Mouse (Mus musculus): Measurements from ENCODE around the gene Optn. TPM values are rescaled to one million over a fixed set of nuclear protein-coding genes. Genes with fewer than 3 reads are reported as not detected.

The Optn gene
- total and polyA plus RNA-seq, 3 experiments, result 29.3 to 139 (median 65.2) TPM

DNA sequence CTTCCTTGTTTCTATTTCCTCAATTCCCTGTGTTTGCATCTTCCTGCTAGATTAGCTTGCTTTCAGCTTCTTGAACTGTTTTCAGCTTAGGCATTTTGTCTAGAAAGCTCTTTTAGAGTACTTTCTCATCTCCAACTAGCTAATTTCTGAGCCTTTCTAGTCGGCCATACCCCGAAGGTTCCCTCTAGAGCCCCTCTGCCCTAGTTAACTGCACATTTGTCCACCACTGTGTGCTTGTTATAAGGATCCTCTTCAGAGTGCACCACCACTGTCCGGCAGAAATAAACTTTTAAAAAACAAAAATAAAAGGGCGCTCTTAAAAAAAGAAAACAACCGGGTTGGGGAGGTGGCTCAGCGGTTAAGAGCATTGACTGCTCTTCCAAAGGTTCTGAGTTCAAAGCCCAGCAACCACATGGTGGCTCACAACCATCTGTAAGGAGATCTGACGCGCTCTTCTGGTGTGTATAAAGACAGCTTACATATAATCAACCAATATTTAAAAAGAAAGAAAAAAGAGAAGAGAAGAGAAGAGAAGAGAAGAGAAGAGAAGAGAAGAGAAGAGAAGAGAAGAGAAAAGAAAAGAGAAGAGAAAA, 51.9 kb downstream of the Optn start:
- ATAC-seq (ENCODE audit: extremely low read depth, insufficient number of reproducible peaks, low FRiP score, poor library complexity, severe bottlenecking) (no peak), DNase-seq (ENCODE audit: low spot score) (no peak)
- peaks cover 45% of the 10 kb centered on the region for H3K36me3 ChIP-seq (replicated peaks)
- peak overlapping the region; percentile 81 for H3K4me3 ChIP-seq (ENCODE audit: low read depth, low read length)
- TF ChIP-seq POLR2AphosphoS5 (IDR thresholded peaks at IDR 0.05; ENCODE audit: insufficient replicate concordance, low read depth, low read length) (no peak), GATA1 (IDR thresholded peaks at IDR 0.05; ENCODE audit: borderline replicate concordance, low read length) (no peak), CTCF (IDR thresholded peaks at IDR 0.05; ENCODE audit: low read depth, low read length) (no peak), TAL1 (conservative IDR thresholded peaks at IDR 0.05; ENCODE audit: low read depth, low read length) (no peak), GATA2 (IDR thresholded peaks at IDR 0.05; ENCODE audit: borderline replicate concordance, low read depth, low read length) (no peak)
- no peaks in the 10 kb centered on the region for H3K9me3 ChIP-seq (replicated peaks)
- no peaks in the 10 kb centered on the region for H3K27me3 ChIP-seq (ENCODE audit: insufficient read depth, low read length)
- peaks cover 44% of the 10 kb centered on the region for H3K4me1 ChIP-seq (ENCODE audit: insufficient read depth, low read depth, low read length)

DNA sequence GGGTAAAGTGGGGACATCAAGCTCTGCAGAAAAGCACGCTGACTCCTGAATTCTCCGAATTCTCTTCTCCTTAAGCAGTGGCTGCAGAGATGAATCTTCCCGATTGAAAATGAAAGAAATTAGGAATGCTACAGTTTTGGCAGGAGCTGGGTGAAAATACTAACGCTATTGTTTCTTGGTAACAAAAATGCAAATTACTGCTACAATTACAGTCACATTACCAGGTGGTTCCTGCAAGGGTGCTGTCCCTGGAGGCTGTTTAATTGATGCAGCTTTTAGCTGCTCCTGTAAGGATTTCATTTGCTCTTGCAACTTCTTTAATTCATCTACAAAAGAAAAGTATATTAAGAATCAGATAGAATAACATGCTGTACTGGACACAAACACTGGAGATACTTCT, 56.7 kb downstream of the Optn start:
- ATAC-seq (ENCODE audit: extremely low read depth, insufficient number of reproducible peaks, low FRiP score, poor library complexity, severe bottlenecking) (no peak), DNase-seq (ENCODE audit: low spot score) (no peak)
- peaks cover 87% of the 10 kb centered on the region for H3K36me3 ChIP-seq (replicated peaks)
- H3K27me3 ChIP-seq (ENCODE audit: insufficient read depth, low read length), result no peaks in the 10 kb centered on the region
- peaks cover 36% of the 10 kb centered on the region for H3K4me1 ChIP-seq (ENCODE audit: insufficient read depth, low read depth, low read length)
- no peak for TF ChIP-seq GATA1 (IDR thresholded peaks at IDR 0.05; ENCODE audit: borderline replicate concordance, low read length)
- TF ChIP-seq GATA2 (IDR thresholded peaks at IDR 0.05; ENCODE audit: borderline replicate concordance, low read depth, low read length), result no peak
- no peak for TF ChIP-seq CTCF (IDR thresholded peaks at IDR 0.05; ENCODE audit: low read depth, low read length)
- TF ChIP-seq TAL1 (conservative IDR thresholded peaks at IDR 0.05; ENCODE audit: low read depth, low read length), result no peak
- no peak for TF ChIP-seq POLR2AphosphoS5 (IDR thresholded peaks at IDR 0.05; ENCODE audit: insufficient replicate concordance, low read depth, low read length)
- no peaks in the 10 kb centered on the region for H3K9me3 ChIP-seq (replicated peaks)
- H3K4me3 ChIP-seq (ENCODE audit: low read depth, low read length), result no peak overlapping the region

DNA sequence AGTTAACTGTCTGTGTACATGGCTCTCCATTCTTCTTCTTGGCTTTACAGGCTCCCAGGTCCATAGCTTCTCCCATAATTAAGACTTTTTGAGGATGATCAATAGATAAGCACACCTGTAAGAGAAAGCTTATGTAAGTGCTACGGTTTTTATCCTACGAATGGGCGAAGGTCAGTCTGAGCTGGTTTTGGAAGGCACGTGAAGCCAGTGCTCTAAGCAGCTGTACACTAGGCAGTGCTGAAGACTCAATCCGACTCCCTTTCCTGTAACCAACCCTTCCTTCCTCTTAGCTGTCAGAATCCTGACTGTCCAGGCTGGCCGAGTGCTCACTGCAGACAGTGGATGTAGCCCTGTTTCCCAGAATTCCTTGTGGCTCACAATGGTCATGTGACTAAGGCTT, 62.6 kb downstream of the Optn start:
- no peak for ATAC-seq (ENCODE audit: extremely low read depth, insufficient number of reproducible peaks, low FRiP score, poor library complexity, severe bottlenecking)
- Histone ChIP-seq H3K4me1 (ENCODE audit: insufficient read depth, low read depth, low read length) (peaks cover 16% of the 10 kb centered on the region; the same call in 1 of the 2 replicates), H3K4me3 (ENCODE audit: low read depth, low read length) (no peak overlapping the region), H3K36me3 (replicated peaks) (peaks cover 98% of the 10 kb centered on the region), H3K27me3 (ENCODE audit: insufficient read depth, low read length) (no peaks in the 10 kb centered on the region), H3K9me3 (replicated peaks) (no peaks in the 10 kb centered on the region)
- no peak for DNase-seq (ENCODE audit: low spot score)
- no peak for TF ChIP-seq POLR2AphosphoS5 (IDR thresholded peaks at IDR 0.05; ENCODE audit: insufficient replicate concordance, low read depth, low read length)

DNA sequence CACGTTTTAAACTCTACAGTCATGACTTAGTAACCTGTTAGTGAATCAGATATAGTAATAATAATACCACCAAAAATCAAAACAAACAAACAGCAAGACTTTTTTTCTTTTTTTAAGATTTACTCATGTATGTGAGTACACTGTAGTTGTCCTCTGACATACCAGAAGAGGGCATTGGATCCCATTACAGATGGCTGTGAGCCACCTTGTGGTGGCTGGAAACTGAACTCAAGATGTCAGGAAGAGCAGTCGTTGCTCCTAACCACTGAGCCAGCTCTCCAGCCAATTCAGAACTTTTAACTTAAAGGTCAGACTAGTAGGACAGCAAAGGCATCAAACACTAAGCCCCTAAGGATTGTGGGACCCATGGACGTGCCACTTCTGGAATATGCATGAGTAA, 64.9 kb downstream of the Optn start:
- no peak for ATAC-seq (ENCODE audit: extremely low read depth, insufficient number of reproducible peaks, low FRiP score, poor library complexity, severe bottlenecking)
- DNase-seq (ENCODE audit: low spot score), result no peak
- H3K4me3 ChIP-seq (ENCODE audit: low read depth, low read length), result no peak overlapping the region
- H3K4me1 ChIP-seq (ENCODE audit: insufficient read depth, low read depth, low read length), result peaks cover 14% of the 10 kb centered on the region; the same call in 1 of the 2 replicates
- no peaks in the 10 kb centered on the region for H3K27me3 ChIP-seq (ENCODE audit: insufficient read depth, low read length)
- H3K36me3 ChIP-seq (replicated peaks), result peaks cover 99% of the 10 kb centered on the region
- TF ChIP-seq POLR2AphosphoS5 (IDR thresholded peaks at IDR 0.05; ENCODE audit: insufficient replicate concordance, low read depth, low read length) (no peak), GATA2 (IDR thresholded peaks at IDR 0.05; ENCODE audit: borderline replicate concordance, low read depth, low read length) (no peak), CTCF (IDR thresholded peaks at IDR 0.05; ENCODE audit: low read depth, low read length) (no peak), TAL1 (conservative IDR thresholded peaks at IDR 0.05; ENCODE audit: low read depth, low read length) (no peak), GATA1 (IDR thresholded peaks at IDR 0.05; ENCODE audit: borderline replicate concordance, low read length) (no peak)
- H3K9me3 ChIP-seq (replicated peaks), result no peaks in the 10 kb centered on the region

DNA sequence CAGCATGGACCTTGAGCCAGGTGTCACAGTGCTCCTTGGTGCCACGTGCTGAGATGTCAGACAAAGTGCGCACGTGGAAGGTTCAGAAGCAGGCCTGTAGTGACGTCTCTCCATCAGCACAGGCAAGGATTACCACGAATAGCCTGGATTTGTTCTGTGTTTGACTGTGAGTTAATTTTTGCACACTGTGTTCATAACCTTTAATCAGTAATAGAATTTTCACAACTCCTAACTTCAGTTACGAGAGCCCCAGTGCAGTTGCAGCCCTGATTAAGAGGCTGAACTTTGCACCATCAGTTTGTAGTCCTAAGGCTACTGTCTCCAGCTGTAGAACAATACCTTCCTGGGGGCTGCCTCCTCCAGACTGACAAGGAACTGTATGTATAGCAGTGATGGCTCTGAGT, 67.4 kb downstream of the Optn start:
- H3K27me3 ChIP-seq (ENCODE audit: insufficient read depth, low read length), result no peaks in the 10 kb centered on the region
- no peak for DNase-seq (ENCODE audit: low spot score)
- H3K36me3 ChIP-seq (replicated peaks), result peaks cover 99% of the 10 kb centered on the region
- no peak overlapping the region for H3K4me3 ChIP-seq (ENCODE audit: low read depth, low read length)
- H3K4me1 ChIP-seq (ENCODE audit: insufficient read depth, low read depth, low read length), result peaks cover 15% of the 10 kb centered on the region; the same call in 1 of the 2 replicates
- ATAC-seq (ENCODE audit: extremely low read depth, insufficient number of reproducible peaks, low FRiP score, poor library complexity, severe bottlenecking), result no peak
- no peak for TF ChIP-seq POLR2AphosphoS5 (IDR thresholded peaks at IDR 0.05; ENCODE audit: insufficient replicate concordance, low read depth, low read length)
- no peak for TF ChIP-seq GATA2 (IDR thresholded peaks at IDR 0.05; ENCODE audit: borderline replicate concordance, low read depth, low read length)
- TF ChIP-seq TAL1 (conservative IDR thresholded peaks at IDR 0.05; ENCODE audit: low read depth, low read length), result no peak
- no peak for TF ChIP-seq GATA1 (IDR thresholded peaks at IDR 0.05; ENCODE audit: borderline replicate concordance, low read length)
- no peak for TF ChIP-seq CTCF (IDR thresholded peaks at IDR 0.05; ENCODE audit: low read depth, low read length)
- no peaks in the 10 kb centered on the region for H3K9me3 ChIP-seq (replicated peaks)

DNA sequence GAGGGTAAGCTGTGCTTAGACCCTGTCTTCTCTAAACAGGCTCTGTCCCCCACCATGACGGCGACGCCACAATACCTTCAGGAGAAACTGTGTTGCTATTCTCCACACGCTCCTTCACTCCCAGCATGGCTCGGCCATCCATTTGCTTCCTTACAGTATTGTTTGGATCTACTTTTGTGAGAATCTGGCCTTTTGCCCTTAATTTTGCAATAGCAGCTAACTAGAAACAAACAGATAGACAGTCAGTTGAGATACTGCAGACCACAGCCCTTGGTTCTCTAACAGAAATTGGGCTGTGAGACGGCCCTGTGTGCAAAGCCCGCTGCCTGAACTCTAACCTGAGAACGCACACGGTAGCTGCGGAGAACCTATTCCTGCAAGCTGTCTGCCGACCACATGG, 68.2 kb downstream of the Optn start:
- TF ChIP-seq GATA2 (IDR thresholded peaks at IDR 0.05; ENCODE audit: borderline replicate concordance, low read depth, low read length) (no peak), CTCF (IDR thresholded peaks at IDR 0.05; ENCODE audit: low read depth, low read length) (no peak)
- no peaks in the 10 kb centered on the region for H3K9me3 ChIP-seq (replicated peaks)
- H3K27me3 ChIP-seq (ENCODE audit: insufficient read depth, low read length), result no peaks in the 10 kb centered on the region
- DNase-seq (ENCODE audit: low spot score), result no peak
- H3K4me3 ChIP-seq (ENCODE audit: low read depth, low read length), result no peak overlapping the region
- peaks cover 20% of the 10 kb centered on the region for H3K4me1 ChIP-seq (ENCODE audit: insufficient read depth, low read depth, low read length)
- no peak for ATAC-seq (ENCODE audit: extremely low read depth, insufficient number of reproducible peaks, low FRiP score, poor library complexity, severe bottlenecking)
- peaks cover 99% of the 10 kb centered on the region for H3K36me3 ChIP-seq (replicated peaks)

DNA sequence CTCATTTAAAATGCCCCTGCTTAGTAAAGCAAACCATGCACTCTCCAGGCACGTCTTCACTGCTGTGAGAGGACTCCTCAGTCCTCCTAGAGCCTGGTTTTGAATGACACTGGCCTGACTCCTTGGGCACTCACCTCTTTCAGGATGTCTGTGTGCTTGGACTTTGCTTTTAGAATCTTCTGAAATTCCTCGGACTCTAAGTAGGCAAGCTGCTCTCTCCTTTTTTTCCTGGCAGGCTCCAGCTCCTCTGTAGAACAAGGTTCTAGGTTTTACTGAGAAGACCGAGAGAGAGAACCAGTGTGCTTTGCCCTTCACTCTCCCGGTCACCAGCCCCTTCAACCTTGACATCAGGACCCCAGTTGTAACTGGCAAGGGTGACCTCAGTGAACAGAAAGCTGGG, 69.4 kb downstream of the Optn start:
- Histone ChIP-seq H3K4me1 (ENCODE audit: insufficient read depth, low read depth, low read length) (peaks cover 22% of the 10 kb centered on the region), H3K9me3 (replicated peaks) (no peaks in the 10 kb centered on the region), H3K27me3 (ENCODE audit: insufficient read depth, low read length) (no peaks in the 10 kb centered on the region), H3K4me3 (ENCODE audit: low read depth, low read length) (no peak overlapping the region), H3K36me3 (replicated peaks) (peaks cover 99% of the 10 kb centered on the region)
- TF ChIP-seq TAL1 (conservative IDR thresholded peaks at IDR 0.05; ENCODE audit: low read depth, low read length) (no peak), CTCF (IDR thresholded peaks at IDR 0.05; ENCODE audit: low read depth, low read length) (no peak), GATA1 (IDR thresholded peaks at IDR 0.05; ENCODE audit: borderline replicate concordance, low read length) (no peak), GATA2 (IDR thresholded peaks at IDR 0.05; ENCODE audit: borderline replicate concordance, low read depth, low read length) (no peak), POLR2AphosphoS5 (IDR thresholded peaks at IDR 0.05; ENCODE audit: insufficient replicate concordance, low read depth, low read length) (no peak)
- ATAC-seq (ENCODE audit: extremely low read depth, insufficient number of reproducible peaks, low FRiP score, poor library complexity, severe bottlenecking), result no peak
- DNase-seq (ENCODE audit: low spot score), result no peak

Data from G1E (cell line).